Mouse (Mus musculus) testis, postnatal 10 days (tissue): ENCODE data around the gene Tmem251.
A peak's percentile ranks its signal among the peaks of the same experiment; 100 is the strongest.

Experiments
- DNase-seq: peaks from one replicate; pipeline ENCODE4 v3.0.0; 2021; ENCODE audit warnings: low spot score

The Tmem251 gene

GRCm38 (mm10) chr12:102757055-102757688, 13.6 kb downstream of the Tmem251 start:
- DNase-seq: peak; percentile 93

DNA sequence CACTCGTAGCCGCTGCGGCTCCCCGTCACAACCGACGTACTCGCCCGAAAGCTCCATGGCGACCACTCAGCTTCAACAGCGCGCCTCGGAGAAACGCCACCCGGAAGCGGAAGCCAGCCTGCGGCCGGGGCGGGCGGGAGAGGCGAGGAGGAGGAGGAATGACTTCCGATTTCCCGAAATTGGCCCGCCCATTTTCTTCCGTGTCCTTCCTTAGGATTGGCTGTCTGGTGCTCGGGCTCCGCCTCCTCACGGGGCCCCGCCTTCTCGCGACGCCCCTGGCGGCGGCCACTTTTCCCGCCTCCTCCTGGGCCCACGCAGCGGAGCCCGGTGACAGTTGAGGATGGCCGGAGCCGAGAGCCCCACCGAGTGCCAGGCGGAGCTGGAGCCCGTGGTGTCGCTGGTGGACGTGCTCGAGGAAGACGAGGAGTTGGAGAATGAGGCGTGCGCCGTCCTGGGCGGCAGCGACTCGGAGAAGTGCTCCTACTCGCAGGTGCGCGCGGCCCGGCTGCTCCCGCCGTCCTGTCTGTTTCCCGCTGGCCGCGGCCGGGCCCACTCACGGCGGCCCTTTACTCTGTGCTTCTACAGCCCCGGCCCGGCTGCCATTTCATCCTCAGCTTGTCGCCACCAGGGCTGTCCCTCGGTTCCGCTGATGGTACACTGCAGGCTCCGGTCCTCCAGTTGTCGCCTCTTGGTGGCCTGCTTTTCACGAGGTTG, 14.3 kb downstream of the Tmem251 start, which contains the start of the genes Gm28051, Gon7 and Ubr7:
Gene Gm28051, minus strand, starts transcription at position 77 of the 714 bp plus-strand sequence.
Gene Gon7, minus strand, starts transcription at position 115 of the 714 bp plus-strand sequence.
Gene Ubr7, plus strand, starts transcription at position 279 of the 714 bp plus-strand sequence.
- peak; percentile 97 for DNase-seq

DNA sequence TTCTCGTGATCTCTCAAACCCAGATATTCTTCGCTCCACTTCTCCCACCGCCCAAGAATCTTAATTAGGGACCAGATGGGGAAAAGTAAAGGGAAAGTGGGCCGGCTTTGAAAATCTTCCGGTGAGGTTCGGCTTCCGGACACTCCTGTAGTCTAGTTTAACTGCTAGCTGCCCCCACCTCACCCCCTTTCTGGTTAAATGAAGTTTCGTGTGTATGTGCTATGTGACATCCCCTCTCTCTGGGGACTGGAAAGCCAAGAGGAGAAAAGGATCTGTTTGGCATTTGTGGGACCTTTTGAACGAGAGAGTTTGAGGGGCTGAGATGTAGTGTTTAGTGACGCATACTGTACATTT, 14.8 kb downstream of the Tmem251 start, which contains the start of gene Gm20604:
Gene Gm20604, minus strand, starts transcription at position 270 of the 354 bp plus-strand sequence.
- no peak for DNase-seq

- no peak for DNase-seq
Measured at GRCm38 (mm10) chr12:102758936-102759335, 15.4 kb downstream of the Tmem251 start.

GRCm38 (mm10) chr12:102761668-102762067, 18.1 kb downstream of the Tmem251 start:
- no peak for DNase-seq

DNA sequence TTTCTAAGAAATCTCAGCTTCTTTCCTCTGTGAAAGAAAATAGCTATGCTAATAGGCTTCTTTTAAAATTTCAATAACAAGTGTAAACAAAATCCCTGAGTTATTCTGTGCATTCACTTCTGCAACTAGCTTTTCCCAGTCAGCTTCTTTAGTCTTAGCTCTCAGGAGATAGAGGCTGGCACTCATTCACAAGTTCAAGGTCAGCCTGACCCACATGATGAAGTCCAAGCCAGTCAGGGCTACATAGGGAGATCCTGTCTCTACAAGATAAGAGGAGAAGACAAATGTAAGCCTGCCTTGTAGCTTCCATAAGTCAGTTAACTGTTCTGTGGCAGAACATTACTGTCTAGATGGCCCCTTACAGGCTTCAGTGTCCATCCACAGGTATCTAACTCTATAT, 20.1 kb downstream of the Tmem251 start:
- no peak for DNase-seq

- no peak for DNase-seq
Measured at GRCm38 (mm10) chr12:102769000-102769399, 25.4 kb downstream of the Tmem251 start.

- DNase-seq: no peak
Measured at GRCm38 (mm10) chr12:102771601-102772000, 28.0 kb downstream of the Tmem251 start.

- DNase-seq: no peak
Measured at GRCm38 (mm10) chr12:102772676-102773075, 29.1 kb downstream of the Tmem251 start.

DNA sequence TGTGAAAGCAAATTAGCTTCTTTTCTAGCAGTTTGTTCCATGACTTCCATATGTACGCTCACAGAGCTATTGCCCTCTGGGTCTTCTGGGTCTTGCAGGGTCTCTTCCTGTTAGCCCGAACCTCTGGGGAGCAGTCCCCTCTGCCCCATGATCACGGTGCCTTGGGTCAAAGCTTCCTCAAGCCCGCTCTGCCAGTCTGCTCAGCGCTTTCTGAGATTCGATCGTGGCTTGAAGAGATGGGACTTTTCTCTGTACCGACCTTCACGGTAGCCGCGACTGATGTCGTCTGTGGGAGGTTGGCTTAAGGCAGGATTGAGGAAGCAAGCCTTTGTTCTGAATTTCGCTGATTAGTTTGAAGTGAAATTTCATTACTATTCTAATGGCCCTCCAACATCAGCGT, 32.5 kb downstream of the Tmem251 start:
- no peak for DNase-seq

- no peak for DNase-seq
Measured at GRCm38 (mm10) chr12:102778151-102778550, 34.6 kb downstream of the Tmem251 start.

- DNase-seq: peak; percentile 50
Measured at GRCm38 (mm10) chr12:102779452-102779851, 35.9 kb downstream of the Tmem251 start.

DNA sequence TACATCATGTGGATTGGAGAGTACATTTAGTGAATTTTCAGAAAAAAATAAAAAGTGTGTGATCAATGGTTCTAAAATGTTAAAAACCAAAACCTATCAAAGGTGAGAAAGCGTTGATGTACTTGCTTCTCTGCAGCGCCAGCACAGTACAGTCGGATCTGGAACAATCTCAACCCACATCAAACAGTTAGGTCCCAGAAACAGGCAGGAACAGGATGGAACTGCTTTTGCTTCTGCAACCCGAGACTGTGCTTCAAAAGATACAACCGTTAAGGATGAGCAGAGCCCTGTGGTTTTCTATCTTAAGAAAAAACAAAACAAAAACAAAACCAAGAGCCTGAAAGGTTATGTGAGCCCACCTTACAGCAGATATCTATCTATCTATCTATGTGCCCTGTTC, 39.3 kb downstream of the Tmem251 start:
- DNase-seq: no peak

DNA sequence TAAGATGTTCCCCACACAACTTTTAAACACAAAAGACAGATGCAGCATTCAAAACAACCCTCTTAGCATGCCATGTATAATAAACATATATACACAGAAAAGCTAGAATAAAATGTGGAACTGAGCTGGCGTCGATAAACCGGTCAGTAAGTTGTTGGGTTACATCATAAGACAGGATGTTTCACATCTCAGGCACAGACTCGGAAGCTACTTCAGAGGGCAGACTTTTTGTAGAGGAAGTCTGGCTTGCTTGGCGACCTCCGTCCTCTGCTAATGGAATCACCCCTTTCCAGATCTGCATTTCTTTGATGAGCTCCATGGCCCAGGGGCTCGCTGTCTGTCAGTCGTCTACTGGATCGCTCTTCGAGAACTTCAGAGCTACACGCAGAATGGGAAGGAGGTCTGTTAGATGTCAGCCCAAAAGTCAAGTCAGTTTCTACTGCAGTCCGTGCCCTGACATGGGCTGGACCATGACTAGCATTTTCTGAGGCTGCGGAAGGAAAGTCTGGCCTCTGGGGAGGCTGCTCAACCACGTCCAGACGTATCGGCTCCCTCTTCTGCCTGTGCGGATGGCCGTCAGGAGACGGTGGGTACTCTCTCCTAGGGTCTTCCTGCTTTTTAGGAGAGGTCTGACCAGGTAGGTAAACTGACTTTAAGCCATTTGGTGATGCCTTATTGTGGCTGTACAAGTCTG, 41.5 kb downstream of the Tmem251 start:
- DNase-seq: no peak

- no peak for DNase-seq
Measured at GRCm38 (mm10) chr12:102785593-102785985, 42.0 kb downstream of the Tmem251 start.

- no peak for DNase-seq
Measured at GRCm38 (mm10) chr12:102787927-102788326, 44.4 kb downstream of the Tmem251 start.
